Mouse (Mus musculus) layer of hippocampus, postnatal 10 days (tissue): ENCODE measurements around the gene Usb1. TPM values are rescaled to one million over a fixed set of nuclear protein-coding genes. Genes with fewer than 3 reads are reported as not detected.
A peak's percentile ranks its signal among the peaks of the same experiment; 100 is the strongest.

Experiments
- DNase-seq, 2 experiments: peaks; one replicate each; pipeline ENCODE4 v3.0.0; 2021; ENCODE audit warnings: low spot score in 2 of 2
- long read RNA-seq: library from polyadenylated mRNA; stranded (forward); transcript quantifications from one replicate; pipeline ENCODE4 v2.0.0, GENCODE M21; 2023
- total RNA-seq, 2 experiments: library from RNA; stranded (reverse); gene quantifications; 2 replicates each; pipeline ENCODE4 v1.2.3; 2021

Gene Usb1
- total RNA-seq, result 10 to 100 TPM; 17.2 to 22.8 TPM
- long read RNA-seq, transcript Usb1-201 (7 exons, 1,758 nt), result major isoform, 13 of 16 reads
- long read RNA-seq, partial matches to known transcripts, result 1 of 16 reads
- long read RNA-seq, other reads (novel, unspliced or antisense), result 2 of 16 reads

DNA sequence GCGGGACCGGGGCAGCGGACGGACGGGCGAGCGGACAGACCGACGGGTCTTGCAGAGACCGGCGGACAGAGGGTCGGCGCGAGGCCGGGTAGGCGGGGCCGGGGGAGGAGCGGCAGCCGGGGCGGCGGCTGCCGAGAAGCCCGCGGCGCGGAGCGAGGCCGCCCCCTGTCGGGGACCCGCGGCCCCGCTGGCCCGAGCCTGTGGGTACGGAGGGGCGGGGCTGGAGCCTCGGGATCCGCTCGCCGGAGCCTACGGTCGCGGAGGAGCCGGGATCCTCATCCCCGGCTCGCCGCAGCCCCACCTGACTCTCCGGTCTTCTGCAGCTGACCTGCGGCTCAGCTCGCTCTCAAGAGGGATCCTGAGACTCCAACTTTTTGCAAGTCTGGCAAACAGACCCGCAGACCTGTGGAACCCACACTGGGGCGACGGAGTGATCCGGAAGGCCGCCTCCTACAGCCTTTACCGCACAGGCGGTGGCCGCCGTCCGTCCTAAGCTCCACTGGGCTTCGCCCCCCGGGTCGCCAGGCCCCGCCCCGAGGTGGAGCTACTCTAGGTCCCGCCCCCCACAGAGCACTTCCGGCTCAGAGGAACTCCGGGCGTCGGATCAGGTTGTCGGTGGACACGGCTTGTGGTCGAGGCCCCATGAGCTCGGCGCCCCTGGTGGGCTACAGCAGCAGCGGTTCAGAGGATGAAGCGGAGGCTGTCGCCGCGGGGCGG, at the start of gene Usb1, which contains the start of gene Zfp319:
Gene Usb1 (plus strand): TSS at position 565 of the 717 bp plus-strand sequence.
Gene Zfp319 (minus strand): TSS at position 231 of the 717 bp plus-strand sequence.
- DNase-seq, result peak; percentile 95 to 96

DNA sequence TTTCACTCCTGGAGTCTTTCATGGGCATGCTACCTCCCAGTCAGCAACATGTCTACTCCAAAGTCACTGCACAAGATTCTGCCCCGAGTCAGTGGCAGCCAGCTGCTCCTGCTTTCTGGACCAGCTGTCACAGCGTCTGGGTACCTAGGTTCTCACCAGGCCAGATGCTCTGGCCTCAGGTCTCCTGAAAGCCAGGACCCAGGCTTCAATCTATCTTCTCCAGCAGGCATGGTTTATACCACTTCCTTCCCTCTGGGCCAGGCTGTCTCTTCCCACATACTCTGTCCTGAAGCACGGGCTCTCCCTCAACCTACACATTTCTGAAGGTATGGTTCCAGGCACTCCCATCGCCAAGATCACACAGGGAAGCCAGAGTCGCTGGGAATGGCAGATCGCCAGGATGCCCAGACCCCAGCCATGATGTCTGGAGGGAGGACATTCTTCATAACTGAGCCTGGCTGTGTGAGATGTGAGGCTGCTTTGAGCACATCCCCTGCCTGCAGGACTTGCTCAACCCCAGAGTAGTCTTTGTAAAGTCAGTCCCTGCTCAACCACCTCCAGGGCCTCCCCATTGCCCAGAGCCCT, 42.9 kb upstream of the Usb1 start:
- DNase-seq, result no peak

DNA sequence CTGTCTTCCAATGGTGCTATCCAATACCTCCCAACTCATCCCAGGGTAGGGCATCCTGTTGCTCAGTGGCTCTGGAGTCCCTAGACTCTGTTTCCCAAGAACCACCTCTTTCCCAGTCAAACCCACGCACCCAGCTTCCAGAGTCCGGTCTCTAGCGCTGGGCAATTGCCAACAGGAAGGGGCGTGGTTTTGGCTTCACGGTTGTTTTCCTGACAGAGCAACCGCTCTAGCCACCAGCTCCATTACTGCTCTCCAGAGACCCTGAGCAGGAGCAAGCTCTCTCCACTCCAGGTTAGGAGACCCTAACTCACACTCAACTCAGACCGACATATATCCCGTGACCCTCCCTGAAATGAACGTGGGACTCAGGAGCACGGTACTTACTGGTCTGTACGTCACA, 38.9 kb upstream of the Usb1 start:
- DNase-seq, result peak; percentile 54 to 57

DNA sequence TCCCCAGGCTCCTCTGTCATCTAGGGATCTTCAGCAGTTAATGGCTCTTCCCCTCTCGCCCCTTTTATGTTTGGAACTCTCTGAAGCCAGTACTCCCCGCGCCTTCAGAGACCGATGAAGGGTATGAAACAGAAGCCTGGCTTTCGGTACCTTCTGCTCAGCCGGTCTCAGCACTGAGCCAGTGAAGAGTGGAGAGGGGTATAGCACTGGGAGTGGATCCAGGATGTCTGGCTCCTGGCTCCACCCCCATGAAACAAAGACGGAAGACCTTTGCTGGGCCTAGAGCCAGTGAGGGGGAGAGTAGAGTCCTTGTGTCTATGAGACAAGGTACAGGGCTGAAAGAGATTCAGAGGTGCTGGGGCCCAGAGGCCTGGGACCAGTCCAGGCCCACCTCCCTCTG, 38.2 kb upstream of the Usb1 start:
- DNase-seq, result no peak

DNA sequence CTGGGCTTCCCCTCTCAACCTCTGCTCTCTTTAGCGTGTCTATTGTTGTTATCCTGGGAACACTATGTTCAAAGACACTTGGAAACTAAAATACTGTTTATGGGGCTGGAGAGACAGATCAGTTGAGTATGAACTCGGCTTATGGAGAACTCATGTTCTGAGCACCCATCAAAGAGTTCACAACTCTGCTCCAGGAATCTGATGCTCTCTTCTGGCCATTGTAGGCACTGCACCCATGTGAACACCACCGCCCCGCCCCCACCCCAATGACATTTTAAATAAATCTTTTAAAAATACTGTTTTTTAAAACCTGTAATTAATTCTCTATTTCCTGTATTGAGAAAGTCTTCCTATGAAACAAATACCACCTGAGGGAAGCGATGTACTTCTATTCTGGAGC, 29.7 kb upstream of the Usb1 start:
- DNase-seq, result no peak

DNA sequence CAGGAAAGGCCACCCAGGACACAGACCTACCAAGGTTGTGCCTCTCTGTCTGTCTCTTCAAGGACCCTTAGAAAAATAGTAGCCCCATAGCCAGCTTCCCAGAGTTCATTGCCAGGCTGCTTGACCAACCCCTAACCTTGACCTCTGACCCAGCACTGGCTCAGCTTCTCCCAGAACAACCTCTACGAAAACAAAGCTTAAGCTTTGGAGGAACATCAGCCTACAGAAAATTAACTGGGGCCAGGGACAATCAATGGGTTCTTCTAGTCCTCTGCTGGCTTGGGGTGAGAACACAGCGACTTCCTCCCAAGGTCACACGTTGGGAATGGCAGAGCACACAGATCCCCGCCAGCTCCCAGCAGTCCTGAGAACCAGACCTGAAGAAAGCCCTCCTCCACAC, 26.6 kb upstream of the Usb1 start:
- no peak for DNase-seq

DNA sequence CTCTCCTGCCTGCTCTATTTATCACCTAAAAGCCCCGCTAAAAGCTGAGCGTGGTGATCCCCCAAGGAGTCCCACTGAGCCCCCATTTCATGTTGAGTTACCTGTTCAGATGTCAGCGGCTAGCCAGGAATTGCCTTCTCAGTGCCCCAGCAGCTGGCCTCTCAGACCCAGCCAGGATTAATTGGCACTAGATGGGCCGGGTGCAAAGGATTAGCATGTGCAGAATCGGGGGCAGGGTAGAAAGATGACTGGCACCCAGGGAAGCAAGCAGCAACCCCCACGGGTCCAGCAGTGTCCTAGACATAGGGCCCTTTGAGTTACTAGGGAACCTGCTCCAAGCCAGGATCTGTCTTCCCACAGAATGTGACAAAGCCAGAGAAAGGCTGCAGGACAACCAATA, 25.7 kb upstream of the Usb1 start, which contains the start of gene Cngb1:
Gene Cngb1 (minus strand): TSS at position 155 of the 400 bp plus-strand sequence.
- no peak for DNase-seq

DNA sequence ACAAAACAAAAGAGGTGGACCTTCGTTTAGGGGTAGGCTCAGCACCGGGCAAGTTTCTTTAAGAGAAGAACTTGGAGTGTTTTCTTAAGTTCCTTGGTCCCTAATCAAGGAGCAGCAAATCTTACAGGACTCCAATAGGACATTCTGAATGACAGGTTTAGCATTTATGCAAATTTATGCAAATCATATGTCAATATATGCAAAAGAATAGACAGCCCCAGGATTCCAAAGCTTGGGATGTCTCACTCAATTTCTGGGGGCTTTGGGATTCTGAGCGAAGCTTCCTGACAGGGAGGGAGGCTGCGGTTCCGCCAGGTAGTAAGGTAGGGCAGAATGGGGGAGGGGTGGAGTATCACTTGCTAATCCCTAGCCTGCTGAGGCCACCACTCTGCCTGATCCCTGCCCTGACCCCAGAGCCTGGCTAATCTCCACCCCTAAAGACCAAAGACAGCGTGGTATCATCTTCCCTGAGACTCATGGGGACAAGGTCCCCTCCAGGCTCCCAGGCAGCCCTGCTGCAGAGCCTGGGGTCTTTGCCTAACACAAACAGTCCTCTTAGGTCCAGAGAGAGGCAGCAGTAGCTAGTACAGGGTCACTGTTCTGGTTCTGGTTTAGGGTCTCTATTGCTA, 21.6 kb upstream of the Usb1 start, which contains the start of gene Tepp:
Gene Tepp (plus strand): TSS at position 225 of the 629 bp plus-strand sequence.
- no peak for DNase-seq

DNA sequence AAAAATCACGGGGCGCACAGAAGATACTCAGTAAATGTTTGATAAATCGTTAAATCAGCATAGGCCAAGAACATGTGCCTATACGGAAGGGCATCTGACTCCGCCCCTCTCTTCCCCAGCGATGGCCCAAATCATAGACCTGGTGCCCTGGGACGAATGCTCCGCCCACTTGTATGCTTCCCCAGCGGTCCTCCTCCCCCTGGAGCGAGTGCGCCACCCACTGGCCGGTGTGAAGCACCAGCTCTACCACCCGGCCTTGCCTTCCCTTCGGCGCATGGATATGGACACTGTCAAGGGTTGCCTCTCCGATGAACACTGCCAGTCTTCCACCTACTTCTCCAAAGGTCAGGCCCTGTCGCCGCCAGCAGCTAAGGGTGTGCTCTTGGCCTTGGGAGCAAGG, 19.2 kb upstream of the Usb1 start:
- DNase-seq, result no peak

DNA sequence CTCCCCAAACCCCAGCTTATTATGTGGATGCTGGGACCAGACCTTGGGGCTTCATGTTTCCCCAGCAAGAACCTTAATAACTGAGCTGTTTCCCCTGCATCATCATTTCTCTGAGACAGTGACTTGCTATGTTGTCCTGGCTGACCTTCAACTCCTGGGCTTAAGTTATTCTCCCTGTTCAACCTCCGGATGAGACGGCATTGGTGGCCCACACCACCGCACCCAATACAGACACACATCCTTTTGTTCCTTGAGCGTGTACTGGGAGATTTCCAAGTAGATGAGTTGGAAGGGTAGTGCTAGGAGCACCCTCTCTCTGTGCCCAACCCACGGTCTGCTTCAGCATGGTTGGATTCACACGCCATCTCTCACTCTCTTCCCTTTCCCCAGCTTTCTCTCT, 18.2 kb upstream of the Usb1 start:
- no peak for DNase-seq

DNA sequence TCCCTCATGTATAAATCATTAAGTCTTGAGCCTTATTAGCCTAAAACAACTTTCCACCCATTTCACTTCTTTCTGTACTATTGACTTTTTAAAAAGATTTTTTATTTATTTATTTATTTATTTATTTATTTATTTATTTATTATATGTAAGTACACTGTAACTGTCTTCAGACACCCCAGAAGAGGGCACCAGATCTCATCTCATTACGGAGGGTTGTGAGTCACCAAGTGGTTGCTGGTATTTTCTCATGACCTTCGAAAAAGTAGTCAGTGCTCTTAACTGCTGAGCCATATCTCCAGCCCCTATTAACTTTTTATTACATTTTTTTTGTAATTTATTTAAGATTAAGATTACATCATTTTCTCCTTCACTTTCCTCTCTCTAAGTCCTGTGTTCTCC, 17.4 kb upstream of the Usb1 start:
- DNase-seq, result no peak

DNA sequence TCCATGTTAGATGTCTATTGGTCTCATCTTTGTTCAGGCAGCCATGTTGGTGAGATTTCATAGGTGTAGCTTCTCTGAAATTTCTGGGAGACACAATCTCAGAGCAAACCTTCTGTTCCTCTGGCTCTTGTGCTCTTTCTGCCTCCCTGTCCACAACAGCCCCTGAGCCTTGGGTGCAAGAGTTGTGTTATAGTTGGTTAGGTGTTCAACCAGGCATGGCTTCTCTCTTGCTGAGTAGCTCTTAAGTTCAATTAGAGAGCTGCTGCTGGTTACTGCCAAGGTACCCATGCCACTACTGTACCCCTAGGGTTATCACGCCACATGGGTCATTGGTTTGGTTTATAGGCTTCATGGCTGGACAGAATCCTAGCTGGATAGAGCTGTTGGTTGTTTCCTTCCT, 16.7 kb upstream of the Usb1 start:
- no peak for DNase-seq

DNA sequence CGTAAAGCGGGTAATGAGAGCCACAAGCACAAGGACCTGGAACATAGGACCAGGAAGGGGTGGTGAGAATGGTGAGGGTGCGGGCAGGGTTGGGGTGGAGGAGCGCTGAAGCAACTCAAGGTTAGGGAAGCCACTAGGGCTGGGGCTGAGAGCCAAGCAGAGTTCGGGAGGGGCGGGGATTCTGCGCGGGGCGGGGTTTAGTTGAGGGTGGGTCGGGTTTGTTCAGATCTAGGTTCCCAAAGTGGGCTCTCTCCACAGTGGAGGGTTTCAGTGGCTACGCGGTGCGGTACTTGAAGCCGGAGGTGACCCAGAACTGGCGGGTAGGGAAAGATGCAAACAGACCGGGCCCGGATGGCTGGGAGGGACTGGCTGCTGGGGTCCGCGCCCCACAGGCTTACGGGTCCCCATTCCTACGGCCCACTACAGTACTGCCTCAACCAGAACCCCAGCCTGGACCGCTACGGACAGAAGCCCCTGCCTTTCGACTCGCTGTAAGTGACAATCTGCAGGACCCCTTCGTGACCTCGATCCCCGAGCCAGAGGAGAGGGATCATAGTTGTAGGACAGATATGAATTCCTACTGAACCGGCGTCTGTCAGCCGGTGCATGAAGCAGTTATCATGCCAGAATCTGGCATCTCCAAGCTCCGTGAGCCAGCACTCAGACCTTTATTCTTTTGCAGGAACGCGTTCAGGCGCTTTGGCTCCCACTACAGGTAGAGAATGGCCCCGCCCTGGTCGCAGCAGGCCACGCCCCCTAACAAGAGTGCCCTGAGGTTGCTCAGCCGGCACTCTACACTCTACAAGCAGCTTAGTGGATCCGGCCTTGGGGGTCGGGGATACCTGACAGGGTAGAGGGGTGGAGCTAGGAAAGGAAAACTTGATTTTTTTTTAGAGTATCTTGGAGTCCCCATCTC, 11.6 kb upstream of the Usb1 start:
- peak in 1 of 2 experiments; percentile 44 for DNase-seq

DNA sequence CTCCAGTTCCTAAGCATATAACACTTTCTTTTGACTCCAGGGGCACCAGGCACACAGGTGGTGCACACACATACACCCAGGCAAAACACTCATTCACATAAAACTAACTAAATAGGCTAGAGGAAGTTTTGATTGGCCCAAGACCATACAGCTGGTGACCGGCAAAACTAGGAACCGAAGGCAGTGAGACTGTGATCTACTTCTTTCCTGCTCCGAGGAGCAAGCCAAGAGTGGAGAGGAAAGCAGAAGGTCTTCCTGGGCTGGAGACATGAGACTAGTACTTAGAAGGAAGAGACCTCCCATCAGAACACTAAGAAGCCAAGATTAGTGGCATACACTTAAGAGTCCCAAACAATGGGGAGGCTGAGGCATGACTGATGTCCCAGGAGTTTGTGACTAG, 8.9 kb upstream of the Usb1 start:
- DNase-seq, result no peak

DNA sequence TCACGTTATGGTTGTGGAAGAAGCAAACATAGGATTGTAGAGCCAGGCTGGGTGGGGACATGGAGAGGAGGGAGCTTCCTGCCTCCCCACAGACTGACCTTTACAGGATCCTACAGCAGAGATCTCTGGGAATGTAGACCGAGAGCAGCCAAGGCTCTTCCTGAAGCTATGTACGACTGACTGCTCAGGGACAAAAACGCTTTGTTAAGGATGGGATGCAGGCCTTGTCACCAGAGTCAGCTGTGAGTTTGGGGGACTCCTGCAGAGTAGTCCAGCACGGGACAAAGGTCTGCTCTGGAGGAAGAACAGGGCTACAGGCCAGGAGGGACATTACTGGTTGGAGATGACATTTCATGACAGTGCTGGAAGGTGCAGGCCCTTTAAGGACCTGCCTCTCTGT, 7.4 kb upstream of the Usb1 start:
- DNase-seq, result no peak

DNA sequence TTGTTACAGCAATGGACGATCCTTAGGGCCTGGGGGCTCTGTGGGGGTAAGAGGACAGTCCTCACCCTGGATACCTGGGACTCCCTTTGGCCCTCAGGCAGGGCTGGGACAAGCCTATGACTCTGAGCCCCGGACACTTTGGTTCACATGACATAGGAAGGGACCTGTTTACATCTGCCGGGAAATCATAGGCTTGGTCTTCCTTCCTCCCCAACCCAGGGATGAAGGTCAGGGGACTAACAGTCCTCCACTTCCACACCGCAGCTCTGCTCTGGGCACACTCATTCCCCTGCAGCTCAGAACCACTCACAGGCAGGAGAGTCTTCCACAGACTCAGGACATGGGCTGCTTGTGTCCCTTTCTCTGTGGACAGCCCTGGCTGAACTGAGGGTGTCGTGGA, 5.3 kb upstream of the Usb1 start:
- DNase-seq, result no peak

DNA sequence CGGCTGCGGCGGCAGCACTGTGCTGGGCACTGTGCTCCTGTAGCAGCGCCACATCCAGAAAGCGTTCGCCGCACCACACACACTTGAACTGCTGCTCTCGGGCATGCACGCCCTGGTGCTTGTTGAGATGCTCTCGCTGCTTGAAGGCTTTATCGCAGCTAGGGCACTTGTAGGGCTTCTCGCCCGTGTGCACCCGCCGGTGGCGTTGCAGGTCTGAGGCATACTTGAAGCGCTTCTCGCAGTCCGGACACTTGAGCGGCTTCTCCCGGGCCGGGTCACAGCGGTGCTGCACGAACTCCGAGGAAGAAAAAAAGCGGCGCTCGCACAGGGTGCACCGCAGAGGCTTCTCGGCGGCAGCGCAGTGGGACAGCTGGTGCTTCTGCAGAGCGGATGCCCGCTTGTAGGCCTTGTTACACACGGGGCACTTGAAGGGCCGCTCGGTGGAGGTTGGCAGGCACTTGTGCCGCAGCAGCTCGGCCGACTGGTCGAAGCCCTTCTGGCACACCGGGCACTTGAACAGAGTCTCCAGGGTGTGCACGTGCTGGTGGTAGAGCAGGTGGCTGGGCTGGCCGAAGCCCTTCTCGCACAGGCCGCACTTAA, 4.1 kb upstream of the Usb1 start:
- no peak for DNase-seq

DNA sequence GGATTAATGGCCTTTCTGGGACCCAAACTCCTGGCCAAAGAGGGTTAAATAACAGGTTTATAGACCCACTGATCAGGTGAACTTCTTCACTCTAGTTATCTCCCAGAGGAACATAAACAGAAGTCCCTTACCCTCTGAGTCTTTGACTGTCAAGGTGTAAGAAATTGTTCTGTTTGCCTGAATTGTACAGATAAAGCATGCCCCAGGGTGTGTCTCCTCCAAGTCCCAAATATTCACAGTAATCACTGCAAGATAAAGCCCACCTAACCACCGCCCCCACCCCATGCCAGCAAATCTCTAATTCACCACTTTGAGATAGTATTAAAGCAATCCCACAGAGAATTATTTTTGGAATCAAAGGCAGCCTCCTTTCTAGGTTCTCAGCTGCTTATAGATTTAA, 1.7 kb upstream of the Usb1 start:
- no peak for DNase-seq

DNA sequence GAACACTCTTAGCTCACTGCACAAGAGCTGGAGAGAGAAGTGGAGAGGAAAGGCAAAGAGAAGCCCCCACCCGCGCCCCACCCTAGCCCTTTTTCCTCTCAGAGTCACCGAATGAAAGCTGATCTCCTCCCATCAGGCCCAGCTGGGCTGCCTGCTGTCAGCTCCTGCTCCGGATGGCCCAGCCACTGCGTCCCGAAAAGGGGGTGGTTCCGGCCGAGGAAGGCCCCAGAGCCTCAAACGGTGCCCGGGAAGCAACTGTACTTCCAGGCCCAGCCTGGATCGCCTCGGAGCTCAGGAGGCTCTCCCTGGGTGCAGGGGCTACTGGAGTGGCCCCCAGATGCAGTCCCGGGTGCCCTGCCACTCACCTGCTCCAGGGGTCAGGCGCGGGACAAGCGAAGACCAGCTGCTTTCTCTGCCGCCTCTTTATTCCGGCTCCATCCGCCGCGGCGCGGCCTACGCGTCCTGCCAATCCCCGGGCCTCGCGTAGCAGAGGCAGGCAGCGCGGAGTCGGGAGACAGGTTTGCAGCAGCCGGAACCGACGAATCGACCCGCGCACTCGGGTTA, 846 bp upstream of the Usb1 start:
- DNase-seq, result no peak

DNA sequence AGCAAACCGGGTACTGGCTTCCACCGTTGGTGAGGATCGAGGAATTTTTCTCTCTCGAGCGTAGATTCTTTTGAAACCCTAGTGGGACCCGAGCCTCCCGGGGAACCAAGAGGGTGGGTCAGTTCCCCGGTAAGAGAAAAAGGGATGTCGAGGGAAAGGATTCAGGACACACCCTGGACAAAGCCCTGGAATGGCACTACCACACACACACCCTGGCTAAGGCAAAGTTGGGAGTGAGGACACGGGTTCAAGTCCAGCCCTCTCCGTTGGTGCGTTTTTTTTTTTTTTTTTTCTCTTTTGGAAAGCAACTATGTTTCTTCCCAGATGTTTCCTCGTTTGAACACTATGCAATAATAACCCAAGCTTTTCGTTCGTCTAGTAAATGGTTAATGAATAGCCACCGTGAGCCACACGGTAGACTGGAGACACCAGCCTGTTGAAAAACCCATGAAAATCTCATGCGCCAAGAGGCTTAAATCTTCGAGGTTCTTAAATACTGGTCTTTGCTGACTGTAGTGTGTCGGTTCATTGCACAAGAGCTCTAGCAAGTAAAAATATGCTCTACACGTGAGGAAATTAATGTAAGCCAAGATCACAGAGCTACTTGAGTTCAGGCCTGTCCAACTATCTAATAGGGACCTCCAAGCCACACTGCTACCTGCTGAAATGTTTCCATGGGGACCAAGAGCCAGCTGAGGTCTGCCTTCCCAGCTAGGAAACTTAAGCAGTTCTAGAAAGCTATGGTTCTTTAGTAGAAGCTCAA, 534 bp downstream of the Usb1 start:
- DNase-seq, result no peak
